Mouse (Mus musculus) CH12.LX (cell line): Measurements from ENCODE around the gene Tmem221. TPM values are rescaled to one million over a fixed set of nuclear protein-coding genes. Genes with fewer than 3 reads are reported as not detected.

Source experiments
- DNase-seq: peaks from one replicate; pipeline ENCODE4 v3.0.0-alpha.2; 2013; ENCODE audit errors: extremely low read depth
- H3K27ac ChIP-seq: 2 replicates; pipeline ENCODE4 v1.5.1; 2012; ENCODE audit warnings: low read depth, mild to moderate bottlenecking, control low read depth, moderate library complexity; ENCODE audit not compliant: insufficient read depth
- H3K27me3 ChIP-seq: replicated peaks from 2 replicates; pipeline ENCODE3; 2012; ENCODE audit warnings: inconsistent platforms
- H3K36me3 ChIP-seq, 2 experiments: replicated peaks in 1 of 2; 2 replicates each; pipeline versions ENCODE3 to v1.6.1; 2012; ENCODE audit warnings: inconsistent platforms in 1 of 2, low read length in 1 of 2, mild to moderate bottlenecking in 1 of 2, mixed read lengths in 1 of 2, moderate library complexity in 1 of 2; ENCODE audit not compliant: control insufficient read depth in 1 of 2, insufficient read depth in 1 of 2
- H3K4me1 ChIP-seq, 2 experiments: 2 replicates each; pipeline ENCODE4 v1.6.1; 2012; ENCODE audit warnings: inconsistent platforms in 1 of 2, moderate library complexity in 1 of 2; ENCODE audit not compliant: insufficient read depth in 2 of 2, control insufficient read depth in 1 of 2
- H3K4me2 ChIP-seq: 2 replicates; pipeline ENCODE4 v1.6.1; 2012; ENCODE audit warnings: low read depth, mild to moderate bottlenecking, control low read depth; ENCODE audit not compliant: poor library complexity, insufficient read depth, severe bottlenecking
- H3K4me3 ChIP-seq, 3 experiments: fragments of 150-350 bp in 1 of 3; sonication (generic) in 1 of 3; replicated peaks in 1 of 3; 2 replicates each; pipeline versions ENCODE3 to v1.5.1; 2011 to 2012; ENCODE audit warnings: low read depth in 2 of 3, low read length in 2 of 3, mild to moderate bottlenecking in 2 of 3, moderate library complexity in 2 of 3, control low read depth in 1 of 3, improper control_type of control experiment in 1 of 3, inconsistent platforms in 1 of 3, mixed read lengths in 1 of 3; ENCODE audit not compliant: poor library complexity in 1 of 3
- H3K79me2 ChIP-seq: replicated peaks from 2 replicates; pipeline ENCODE4 v1.6.1; 2012; ENCODE audit warnings: mild to moderate bottlenecking, moderate library complexity; ENCODE audit not compliant: control insufficient read depth, poor library complexity, insufficient read depth, severe bottlenecking; ENCODE audit errors: extremely low read depth
- H3K9ac ChIP-seq: 2 replicates; pipeline ENCODE4 v1.6.1; 2012; ENCODE audit warnings: low read depth, mild to moderate bottlenecking, control low read depth, moderate library complexity; ENCODE audit not compliant: insufficient read depth
- H3K9me3 ChIP-seq: replicated peaks from 2 replicates; pipeline ENCODE3; 2012; ENCODE audit warnings: low read length, inconsistent platforms, mixed read lengths
- CHD1 ChIP-seq: IDR thresholded peaks from 2 replicates; pipeline ENCODE4 v1.6.1; 2012; ENCODE audit warnings: low read depth, low read length, improper control_type of control experiment, inconsistent platforms
- CHD2 ChIP-seq: IDR thresholded peaks from 2 replicates; pipeline ENCODE4 v1.6.1; 2011; ENCODE audit warnings: low read length, improper control_type of control experiment
- CTCF ChIP-seq, 2 experiments: IDR thresholded peaks in 1 of 2; conservative IDR thresholded peaks in 1 of 2; 2 replicates each; pipeline ENCODE4 v1.5.1; 2011 to 2012; ENCODE audit warnings: low read depth in 2 of 2, low read length in 2 of 2, improper control_type of control experiment in 1 of 2, inconsistent platforms in 1 of 2, mild to moderate bottlenecking in 1 of 2, moderate library complexity in 1 of 2
- E2F4 ChIP-seq: IDR thresholded peaks from 2 replicates; pipeline ENCODE4 v1.6.1; 2011; ENCODE audit warnings: low read depth, low read length, improper control_type of control experiment; ENCODE audit not compliant: insufficient replicate concordance
- ETS1 ChIP-seq: conservative IDR thresholded peaks from 2 replicates; pipeline ENCODE4 v1.6.1; 2012; ENCODE audit warnings: low read depth, mild to moderate bottlenecking, inconsistent platforms, low read length, improper control_type of control experiment, moderate library complexity
- HCFC1 ChIP-seq: IDR thresholded peaks from 2 replicates; pipeline ENCODE4 v1.6.1; 2012; ENCODE audit warnings: low read depth, mild to moderate bottlenecking, inconsistent platforms, low read length, improper control_type of control experiment
- KAT2A ChIP-seq: IDR thresholded peaks from 2 replicates; pipeline ENCODE4 v1.6.1; 2012; ENCODE audit warnings: low read length, improper control_type of control experiment, inconsistent platforms; ENCODE audit not compliant: insufficient replicate concordance
- MAFK ChIP-seq: IDR thresholded peaks from 2 replicates; pipeline ENCODE4 v1.6.1; 2011; ENCODE audit warnings: low read length, improper control_type of control experiment; ENCODE audit not compliant: insufficient replicate concordance
- MAX ChIP-seq: IDR thresholded peaks from 2 replicates; pipeline ENCODE4 v1.6.1; 2011; ENCODE audit warnings: low read length, improper control_type of control experiment
- MEF2A ChIP-seq: IDR thresholded peaks from 2 replicates; pipeline ENCODE4 v1.6.1; 2014; ENCODE audit warnings: low read depth, mild to moderate bottlenecking, inconsistent platforms, low read length, improper control_type of control experiment, borderline replicate concordance
- MYC ChIP-seq: IDR thresholded peaks from 2 replicates; pipeline ENCODE4 v1.6.1; 2011; ENCODE audit warnings: low read depth, mild to moderate bottlenecking, improper control_type of control experiment, low read length
- NELFE ChIP-seq: IDR thresholded peaks from 2 replicates; pipeline ENCODE4 v1.6.1; 2011; ENCODE audit warnings: low read depth, low read length, improper control_type of control experiment
- POLR2A ChIP-seq: IDR thresholded peaks from 2 replicates; pipeline ENCODE4 v1.6.1; 2011; ENCODE audit warnings: low read depth, mild to moderate bottlenecking, improper control_type of control experiment, low read length
- SMC3 ChIP-seq: IDR thresholded peaks from 2 replicates; pipeline ENCODE4 v1.6.1; 2011; ENCODE audit warnings: low read depth, low read length, improper control_type of control experiment
- TBP ChIP-seq: conservative IDR thresholded peaks from 2 replicates; pipeline ENCODE4 v1.6.1; 2011; ENCODE audit warnings: low read depth, low read length, improper control_type of control experiment
- USF1 ChIP-seq: IDR thresholded peaks from 2 replicates; pipeline ENCODE4 v1.6.1; 2014; ENCODE audit warnings: low read depth, mild to moderate bottlenecking, inconsistent platforms, low read length, improper control_type of control experiment
- ZC3H11A ChIP-seq: IDR thresholded peaks from 2 replicates; pipeline ENCODE4 v1.6.1; 2012; ENCODE audit warnings: low read depth, mild to moderate bottlenecking, inconsistent platforms, low read length, improper control_type of control experiment
- ZNF384 ChIP-seq: IDR thresholded peaks from 2 replicates; pipeline ENCODE4 v1.6.1; 2012; ENCODE audit warnings: low read depth, low read length, improper control_type of control experiment, inconsistent platforms
- dilution Hi-C: fragments of 300-500 bp; cut with MboI; formaldehyde crosslinking; loops from 2 replicates; pipeline ENCODE4 v1.14.3; 2020; ENCODE audit warnings: low sequenced_read_pairs; ENCODE audit not compliant: extremely low pct_unique_long_range_greater_than_20kb, extremely low pct_ligation_motif_present
- in situ Hi-C: fragments of 300-500 bp; cut with MboI; formaldehyde crosslinking; loops from 3 replicates; pipeline ENCODE4 v1.14.3; 2019; ENCODE audit warnings: low sequenced_read_pairs, low pct_ligation_motif_present, low pct_unique_long_range_greater_than_20kb, mixed read lengths
- polyA plus RNA-seq: library from polyadenylated mRNA; unstranded; fragments of >175 nt; gene quantifications from 2 replicates; pipeline ENCODE4 v1.2.1, GENCODE M21; 2012; ENCODE audit warnings: low read depth; ENCODE audit not compliant: insufficient read length
- total RNA-seq, 2 experiments: library from RNA; depleted of rRNA; stranded (reverse); fragments of 300-350 nt in 1 of 2; fragments of >200 nt in 1 of 2; gene quantifications; 2 replicates each; pipeline ENCODE4 v1.2.3; 2012 to 2014

Gene Tmem221
- total and polyA plus RNA-seq, 3 experiments: 0.51 TPM; not detected in 2

- peaks cover 2% of the 10 kb centered on the region for H3K9me3 ChIP-seq
- peaks cover 6 to 12% of the 10 kb centered on the region in 2 experiments for H3K36me3 ChIP-seq
- no peaks in the 10 kb centered on the region for H3K27me3 ChIP-seq
- H3K79me2 ChIP-seq: no peaks in the 10 kb centered on the region
- H3K4me2 ChIP-seq: no peak overlapping the region
- DNase-seq: no peak
- H3K4me3 ChIP-seq: no peak overlapping the region
- dilution Hi-C loops (no loop called here), in situ Hi-C loops (no loop called here)
- TF ChIP-seq ZNF384 (no peak), MEF2A (no peak), USF1 (no peak), NELFE (no peak), SMC3 (peak; percentile 46), KAT2A (no peak), CTCF (conservative IDR thresholded peaks at IDR 0.05 in 1 of 2, IDR thresholded peaks at IDR 0.05 in 1 of 2; ENCODE audit: low read depth in 2 of 2, low read length in 2 of 2) (peak; percentile 38 to 54; a peak in 3 of 4 replicates)
- TF ChIP-seq, all 38 proteins: peak for 2
- H3K4me1 ChIP-seq: peaks cover 23 to 41% of the 10 kb centered on the region in 2 experiments
- no peak overlapping the region for H3K9ac ChIP-seq
- H3K27ac ChIP-seq: no peak overlapping the region
Measured at GRCm38 (mm10) chr8:71586891-71587290, 28.2 kb upstream of the Tmem221 start.

- in situ Hi-C loops (no loop called here), dilution Hi-C loops (no loop called here)
- no peaks in the 10 kb centered on the region for H3K79me2 ChIP-seq
- peaks cover 13 to 17% of the 10 kb centered on the region in 2 experiments for H3K4me1 ChIP-seq
- no peak for DNase-seq
- TF ChIP-seq POLR2A: no peak
- TF ChIP-seq CHD2: no peak
- TF ChIP-seq HCFC1: no peak
- no peak for TF ChIP-seq CHD1
- no peak for TF ChIP-seq KAT2A
- TF ChIP-seq ZC3H11A: no peak
- TF ChIP-seq MYC: no peak
- TF ChIP-seq E2F4: no peak
- no peak for TF ChIP-seq SMC3
- no peak for TF ChIP-seq TBP
- TF ChIP-seq MEF2A: no peak
- no peak for TF ChIP-seq ETS1
- no peak for TF ChIP-seq NELFE
- no peak for TF ChIP-seq MAFK
- TF ChIP-seq USF1: no peak
- no peak for TF ChIP-seq MAX
- peaks cover 9 to 17% of the 10 kb centered on the region in 2 experiments for H3K36me3 ChIP-seq
- H3K27ac ChIP-seq: no peak overlapping the region
- H3K27me3 ChIP-seq: no peaks in the 10 kb centered on the region
- H3K9ac ChIP-seq: no peak overlapping the region
- H3K4me2 ChIP-seq: no peak overlapping the region
- no peak overlapping the region for H3K4me3 ChIP-seq
- H3K9me3 ChIP-seq: no peaks in the 10 kb centered on the region
Measured at GRCm38 (mm10) chr8:71580201-71580600, 21.5 kb upstream of the Tmem221 start.
